Mouse (Mus musculus): ENCODE results near the gene Hdac9. TPM values are rescaled to one million over a fixed set of nuclear protein-coding genes. Genes with fewer than 3 reads are reported as not detected.
"Not testable (repeated sequence)": the region's sequence is repeated elsewhere in the genome, so short reads cannot be mapped to it uniquely, and the experiment has no call there.

Gene Hdac9
- total RNA-seq, 2 experiments from 2014 or later, result 11.8 to 25.2 TPM

GRCm38 (mm10) chr12:34516769-34517562, 399.9 kb downstream of the Hdac9 start:
- peak; percentile 33 to 44 for DNase-seq
- intact Hi-C loops (cut with DNase I), result no loop called here

DNA sequence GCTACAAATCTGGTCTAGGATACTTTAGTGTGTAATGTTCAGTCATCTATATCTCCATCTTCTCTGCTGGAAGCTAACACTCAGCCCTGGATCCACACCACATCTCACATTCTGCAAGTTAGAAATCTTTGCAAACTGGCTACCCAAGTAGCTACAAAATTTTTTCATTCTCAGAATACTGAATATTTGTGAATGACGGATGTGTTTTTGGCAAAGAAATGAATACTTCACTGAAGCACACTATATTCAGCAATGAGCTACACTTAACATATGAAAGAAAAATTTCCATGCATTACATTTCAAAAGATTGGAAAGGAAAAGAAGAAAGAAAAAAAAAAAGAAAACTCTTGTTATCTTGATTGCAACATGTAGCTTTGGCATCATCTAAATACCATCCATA, 410.6 kb downstream of the Hdac9 start:
- no peak for DNase-seq
- intact Hi-C loops (cut with DNase I), result no loop called here

DNA sequence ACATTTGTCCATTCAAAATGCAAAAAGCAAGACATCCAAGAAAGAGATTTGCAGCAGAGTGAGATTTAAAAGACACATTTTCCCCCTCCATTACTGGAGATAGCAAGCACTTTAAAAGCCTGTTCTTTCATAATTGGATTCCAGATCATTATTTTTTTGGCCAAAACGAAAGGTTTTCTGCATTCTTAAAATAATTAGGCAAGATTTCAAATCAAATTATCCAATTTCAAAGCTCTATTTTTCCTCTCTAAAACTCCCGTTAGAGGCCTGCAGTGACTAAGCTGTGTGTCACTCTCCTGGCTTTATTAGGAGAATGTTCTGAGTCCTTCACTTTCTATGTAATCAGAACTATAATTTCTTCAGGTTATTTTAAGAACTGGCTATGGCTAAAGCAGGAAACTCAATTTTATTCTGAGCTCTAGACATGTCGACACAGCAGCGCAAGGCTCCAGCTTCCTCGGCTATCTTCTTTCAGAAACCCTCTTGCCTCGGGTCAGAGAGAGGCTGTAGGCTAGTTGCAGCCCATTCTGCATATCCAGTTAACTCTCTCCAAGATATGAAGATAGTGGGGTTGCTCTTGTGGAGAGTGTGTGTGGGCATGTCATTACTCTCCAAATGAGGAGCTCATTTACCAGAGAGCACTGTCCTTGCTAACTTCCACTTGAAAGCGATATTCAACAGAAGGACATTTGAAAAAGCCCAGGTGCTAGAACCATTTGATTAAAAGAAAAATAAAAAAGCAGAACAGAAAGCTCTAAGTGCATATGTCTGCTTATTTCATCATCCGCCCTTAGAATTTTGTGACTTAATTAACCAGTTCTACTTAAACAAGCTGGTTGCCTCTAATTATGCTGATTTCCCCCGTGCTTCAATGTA, 417.9 kb downstream of the Hdac9 start:
- intact Hi-C loops (cut with DNase I), result no loop called here
- peak in 1 of 2 experiments; percentile 14 for DNase-seq

DNA sequence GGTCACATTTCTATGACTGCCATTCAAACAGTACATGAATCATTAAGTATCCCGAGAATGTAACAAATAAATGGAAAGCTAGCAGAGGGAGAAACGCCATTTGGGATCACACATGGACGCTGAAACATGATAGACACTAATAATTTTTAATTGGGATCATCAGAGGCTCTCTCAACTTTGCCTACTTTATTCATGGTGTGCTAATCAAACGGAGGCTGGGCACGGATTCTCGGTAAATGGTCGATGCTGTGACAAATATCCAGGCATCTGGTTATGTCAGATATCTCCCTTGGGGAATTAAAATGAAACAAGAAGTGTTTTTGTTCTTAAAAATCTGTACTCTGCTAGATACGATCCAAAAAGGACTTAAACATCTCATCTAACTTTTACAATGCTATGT, 418.6 kb downstream of the Hdac9 start:
- intact Hi-C loops (cut with DNase I), result no loop called here
- no peak for DNase-seq

DNA sequence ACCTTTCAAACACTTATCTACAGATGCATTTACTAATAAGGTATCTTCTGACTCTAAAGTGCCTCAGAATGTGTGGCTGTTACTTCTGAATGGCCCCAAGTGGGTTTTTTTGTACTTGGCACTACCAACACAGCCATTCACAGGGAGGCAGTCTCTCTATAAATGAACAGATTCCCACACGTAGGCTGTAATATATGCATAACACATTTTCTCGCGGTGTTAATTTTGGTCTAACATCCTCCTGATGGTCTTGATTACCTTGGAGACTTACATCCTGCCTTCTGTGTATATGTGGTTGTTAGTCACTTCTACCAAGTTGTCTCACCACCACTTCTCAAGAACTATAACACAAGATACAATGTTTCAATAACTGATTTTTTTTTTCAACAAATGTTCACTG, 419.2 kb downstream of the Hdac9 start:
- intact Hi-C loops (cut with DNase I), result no loop called here
- no peak for DNase-seq

- intact Hi-C loops (cut with DNase I), result no loop called here
- DNase-seq, result peak in 1 of 2 experiments; percentile 25
These were observed 421.0 kb downstream of the Hdac9 start for GRCm38 (mm10) chr12:34495940-34496339.

GRCm38 (mm10) chr12:34489629-34490028, 427.3 kb downstream of the Hdac9 start:
- intact Hi-C loops (cut with DNase I), result no loop called here
- DNase-seq, result no peak

- intact Hi-C loops (cut with DNase I), result no loop called here
- no peak for DNase-seq
These were observed 429.2 kb downstream of the Hdac9 start for GRCm38 (mm10) chr12:34487666-34488065.

DNA sequence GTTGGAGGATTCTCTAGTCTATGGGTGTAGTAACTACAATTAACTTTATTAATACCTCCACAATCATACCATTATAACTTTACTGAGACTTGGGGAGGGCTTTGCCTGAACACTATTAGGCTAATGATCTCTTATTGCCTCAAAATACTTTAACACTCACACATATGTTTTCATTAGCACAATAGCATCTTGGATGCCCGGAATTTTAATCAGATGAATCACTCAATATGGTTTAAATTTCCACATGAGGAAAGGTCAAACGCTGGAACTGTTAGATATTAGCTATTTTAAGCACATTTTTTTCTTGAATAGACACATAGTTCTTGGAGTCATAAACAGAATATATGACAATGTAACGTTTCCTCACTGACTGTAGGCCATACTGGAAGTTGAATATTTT, 429.9 kb downstream of the Hdac9 start:
- no peak for DNase-seq

GRCm38 (mm10) chr12:34486016-34486415, 430.9 kb downstream of the Hdac9 start:
- intact Hi-C loops (cut with DNase I), result no loop called here
- DNase-seq, result no peak

More for the DNA sequence above, 429.9 kb downstream of the Hdac9 start:
- intact Hi-C loops (cut with DNase I), result no loop called here

GRCm38 (mm10) chr12:34481702-34482101, 435.2 kb downstream of the Hdac9 start:
- no peak for DNase-seq
- intact Hi-C loops (cut with DNase I), result no loop called here

- peak in 1 of 2 experiments; percentile 17 for DNase-seq
- intact Hi-C loops (cut with DNase I), result loop anchor here (5.0 kb wide), 1 partner anchor 54 kb away; no protein-coding TSS in a partner anchor
These were observed 443.8 kb downstream of the Hdac9 start for GRCm38 (mm10) chr12:34472949-34473651.

DNA sequence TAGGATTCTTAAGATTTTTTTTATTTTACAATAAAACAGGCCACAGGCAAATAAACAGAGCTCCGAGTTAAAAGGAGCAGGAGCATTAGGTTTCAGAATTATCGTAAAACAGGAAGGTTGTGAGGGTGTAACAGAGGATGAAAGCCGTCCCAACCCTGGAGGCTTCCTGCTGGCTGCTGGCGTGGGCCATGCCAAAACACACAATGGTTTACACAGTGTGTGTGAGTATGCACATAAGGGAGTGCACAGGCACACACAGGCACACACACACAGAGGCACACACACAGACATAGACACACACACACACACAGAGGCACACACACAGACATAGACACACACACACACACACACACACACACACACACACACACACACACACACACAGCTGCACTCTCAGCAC, 444.4 kb downstream of the Hdac9 start:
- DNase-seq, result peak in 1 of 2 experiments; percentile 29
- intact Hi-C loops (cut with DNase I), result loop anchor here (5.0 kb wide), 1 partner anchor 55 kb away; no protein-coding TSS in a partner anchor

DNA sequence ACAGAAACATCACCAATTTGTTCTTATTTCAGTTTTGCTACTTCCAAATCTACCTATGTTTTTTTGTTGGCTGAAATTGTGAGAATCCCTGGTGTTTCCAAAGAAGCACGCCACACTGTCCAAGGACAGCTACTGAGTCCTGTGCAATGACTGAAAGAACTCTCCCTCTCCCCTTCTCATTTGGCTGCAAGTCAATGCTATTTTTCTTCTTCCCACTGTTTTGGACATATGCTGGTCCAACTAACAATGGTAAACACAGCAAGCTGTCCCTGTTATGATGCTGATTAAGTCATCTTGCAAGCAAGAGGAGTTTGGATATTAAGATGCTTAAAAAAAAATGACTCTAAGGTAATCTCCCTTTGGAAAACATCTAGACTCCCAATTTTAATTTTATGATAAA, 455.2 kb downstream of the Hdac9 start:
- no peak for DNase-seq
- intact Hi-C loops (cut with DNase I), result no loop called here

DNA sequence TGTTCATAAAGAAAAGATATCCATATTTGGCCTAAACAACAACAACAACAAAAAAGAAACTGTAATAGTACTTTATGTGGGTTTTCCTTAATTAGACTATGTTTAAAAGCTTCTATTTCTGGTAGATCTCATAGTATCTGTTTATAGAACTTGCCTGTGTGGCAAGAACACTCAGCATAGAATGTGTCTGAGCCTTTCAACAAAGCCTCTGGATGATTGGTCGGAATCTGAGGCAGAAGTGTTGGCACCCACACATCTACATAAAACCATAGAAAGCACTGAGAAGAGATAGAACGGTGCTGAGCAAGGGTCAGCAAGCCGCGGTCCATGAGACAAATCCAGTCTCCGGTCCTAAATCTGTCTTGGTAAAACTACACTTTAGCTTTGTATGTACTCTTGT, 464.3 kb downstream of the Hdac9 start:
- DNase-seq, result peak in 1 of 2 experiments; percentile 29
- intact Hi-C loops (cut with DNase I), result loop anchor here (5.0 kb wide), 2 partner anchors 75 to 730 kb away; no protein-coding TSS in a partner anchor

GRCm38 (mm10) chr12:34451198-34451597, 465.7 kb downstream of the Hdac9 start:
- intact Hi-C loops (cut with DNase I), result loop anchor here (2.0 to 5.0 kb wide), 3 partner anchors 76 to 731 kb away; no protein-coding TSS in a partner anchor
- DNase-seq, result peak; percentile 43 to 53

- DNase-seq, result peak in 1 of 2 experiments; percentile 31
These were observed 472.2 kb downstream of the Hdac9 start for GRCm38 (mm10) chr12:34444724-34445123.

GRCm38 (mm10) chr12:34440930-34441329, 476.0 kb downstream of the Hdac9 start:
- intact Hi-C loops (cut with DNase I), result no loop called here
- no peak for DNase-seq

More at GRCm38 (mm10) chr12:34444724-34445123, 472.2 kb downstream of the Hdac9 start:
- intact Hi-C loops (cut with DNase I), result not testable (repeated sequence)

- intact Hi-C loops (cut with DNase I), result loop anchor here (5.0 kb wide), 1 partner anchor 231 kb away; no protein-coding TSS in a partner anchor
- DNase-seq, result no peak
These were observed 484.0 kb downstream of the Hdac9 start for GRCm38 (mm10) chr12:34432919-34433318.

DNA sequence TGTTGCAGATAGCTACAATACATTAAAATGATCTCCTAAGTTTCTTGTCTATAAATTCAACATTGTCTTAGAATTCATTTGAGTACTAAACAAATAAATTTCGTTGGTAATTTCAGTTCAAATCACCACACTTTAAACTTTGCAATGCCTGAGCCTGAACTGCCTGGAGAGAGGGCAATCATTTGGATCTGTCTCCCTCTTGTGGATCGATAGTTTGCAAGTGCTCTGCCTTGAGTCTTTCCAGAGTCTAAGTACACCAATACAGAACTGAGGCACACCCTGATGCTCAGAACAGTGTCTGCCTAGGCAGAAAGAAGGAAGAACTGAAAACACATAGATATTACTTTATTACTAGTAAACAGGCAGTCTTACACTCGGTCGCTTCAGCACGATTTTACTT, 484.4 kb downstream of the Hdac9 start:
- peak; percentile 32 to 36 for DNase-seq
- intact Hi-C loops (cut with DNase I), result loop anchor here (5.0 kb wide), 1 partner anchor 230 kb away; no protein-coding TSS in a partner anchor

Measured in heart, postnatal 10 days (tissue).